Mouse (Mus musculus) embryonic fibroblast, embryonic 13.5 days (primary cell): ENCODE results near the gene Defb36.

Experiments
- CTCF ChIP-seq: IDR thresholded peaks from 2 replicates; pipeline ENCODE4 v1.5.1; 2011; ENCODE audit warnings: mild to moderate bottlenecking, control low read depth, low read length, moderate library complexity, borderline replicate concordance; ENCODE audit not compliant: insufficient read depth
- POLR2A ChIP-seq: IDR thresholded peaks from 2 replicates; pipeline ENCODE4 v1.6.1; 2011; ENCODE audit warnings: low read depth, mild to moderate bottlenecking, control low read depth, low read length, moderate library complexity

- TF ChIP-seq CTCF: no peak
- no peak for TF ChIP-seq POLR2A
Observed at GRCm38 (mm10) chr2:152570313-152570712, 33.8 kb upstream of the Defb36 start.
